Mouse (Mus musculus) kidney, adult 2 months (tissue): ENCODE measurements at regions not wholly inside any gene's neighbourhood (a gene's known extent, or its start where the extent isn't known, plus 50 kb on each side); places are given as distances from the start of the nearest gene placed in this dataset.
"Not testable (repeated sequence)": the region's sequence is repeated elsewhere in the genome, so short reads cannot be mapped to it uniquely, and the experiment has no call there.

Experiments used
- DNase-seq: peaks from one replicate; pipeline ENCODE4 v3.0.0; 2021
- H3K27ac ChIP-seq: fragments of 200-500 bp; 2 replicates; pipeline ENCODE4 v1.5.1; 2012; ENCODE audit warnings: low read depth, low read length, control low read depth, inconsistent platforms; ENCODE audit not compliant: insufficient read depth
- H3K27me3 ChIP-seq: fragments of 200-500 bp; replicated peaks from 2 replicates; pipeline ENCODE4 v1.6.1; 2012; ENCODE audit warnings: mild to moderate bottlenecking, moderate library complexity, low read length, inconsistent platforms; ENCODE audit not compliant: control insufficient read depth, insufficient read depth
- H3K36me3 ChIP-seq: fragments of 200-500 bp; 2 replicates; pipeline ENCODE4 v1.6.1; 2012; ENCODE audit warnings: mild to moderate bottlenecking, moderate library complexity, low read length, inconsistent platforms; ENCODE audit not compliant: control insufficient read depth, insufficient read depth
- H3K4me1 ChIP-seq: fragments of 200-500 bp; 2 replicates; pipeline ENCODE4 v1.6.1; 2011; ENCODE audit warnings: low read length; ENCODE audit not compliant: control insufficient read depth, insufficient read depth
- H3K4me3 ChIP-seq: fragments of 200-500 bp; 2 replicates; pipeline ENCODE4 v1.5.1; 2011; ENCODE audit warnings: mild to moderate bottlenecking, low read depth, low read length, control low read depth; ENCODE audit not compliant: insufficient read depth
- CTCF ChIP-seq: fragments of 200-500 bp; conservative IDR thresholded peaks from 2 replicates; pipeline ENCODE4 v1.5.1; 2011; ENCODE audit warnings: low read depth, mild to moderate bottlenecking, control low read depth, low read length, moderate library complexity, mixed read lengths; ENCODE audit not compliant: insufficient read depth, insufficient read length
- POLR2A ChIP-seq: fragments of 200-500 bp; IDR thresholded peaks from one replicate; pipeline ENCODE4 v1.6.1; 2011; ENCODE audit warnings: low read depth, low read length, control low read depth
- WGBS: fragments of 180-500 bp; shearing (Covaris S2); methylation state at CpG from one replicate; pipeline ENCODE4 v1.1.7; 2018; 5-methylcytosine and 5-hydroxymethylcytosine counted together

DNA sequence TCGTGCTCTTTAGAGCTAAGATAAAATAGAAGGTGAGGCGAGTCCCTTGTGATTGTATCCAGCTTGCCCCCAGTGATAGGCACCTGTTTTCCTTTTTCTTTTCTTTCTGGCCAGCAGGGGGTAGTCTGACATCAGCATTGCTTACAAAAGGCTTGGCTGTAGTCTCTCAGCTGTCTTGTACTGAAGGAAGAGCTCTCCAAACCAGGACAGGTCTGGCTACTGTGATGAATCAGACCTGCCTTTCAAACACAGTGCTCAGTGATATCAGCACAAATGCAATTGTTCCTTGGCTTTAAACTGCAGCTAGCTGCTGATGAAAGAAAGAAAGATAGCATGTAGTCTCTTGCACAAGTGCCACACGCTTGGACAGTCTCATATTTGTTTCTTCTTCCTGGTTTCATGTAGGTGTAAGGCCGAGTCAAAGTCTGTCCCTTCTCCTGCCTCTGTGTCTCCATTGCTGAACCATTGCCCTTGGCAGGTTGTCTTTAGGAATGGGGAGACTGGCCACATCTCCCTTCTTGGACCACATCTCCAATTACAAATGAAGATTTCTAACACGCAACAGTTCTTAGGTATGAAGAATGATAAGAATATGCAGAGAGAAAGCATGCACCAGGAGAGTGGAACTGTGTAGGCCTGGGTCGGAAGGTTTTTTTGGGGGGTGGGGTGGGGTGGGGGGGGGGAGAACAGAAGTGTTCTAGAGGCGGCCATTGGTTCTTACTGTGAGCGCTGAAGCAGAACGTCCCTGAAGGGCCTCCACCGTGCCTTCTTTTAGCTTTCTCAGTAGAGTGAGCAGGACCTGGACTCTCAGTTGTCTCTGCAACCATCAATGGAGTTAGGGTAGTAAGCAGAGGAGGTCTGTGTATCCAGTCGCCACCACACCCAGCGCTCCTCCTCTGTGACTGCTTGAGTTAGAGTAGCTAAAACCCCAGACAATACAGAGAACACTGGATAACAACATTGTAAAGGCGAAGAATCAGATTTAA, 200.9 kb downstream of the Faxc start:
- Histone ChIP-seq H3K4me3 (no peak overlapping the region), H3K4me1 (no peaks in the 10 kb centered on the region), H3K27me3 (no peaks in the 10 kb centered on the region), H3K36me3 (no peaks in the 10 kb centered on the region), H3K27ac (no peak overlapping the region)
- WGBS = 60% methylated on average over 13 of the region's 13 CpGs
- peak; percentile 52 for DNase-seq
- TF ChIP-seq POLR2A = no peak
- peak; percentile 61 for TF ChIP-seq CTCF

DNA sequence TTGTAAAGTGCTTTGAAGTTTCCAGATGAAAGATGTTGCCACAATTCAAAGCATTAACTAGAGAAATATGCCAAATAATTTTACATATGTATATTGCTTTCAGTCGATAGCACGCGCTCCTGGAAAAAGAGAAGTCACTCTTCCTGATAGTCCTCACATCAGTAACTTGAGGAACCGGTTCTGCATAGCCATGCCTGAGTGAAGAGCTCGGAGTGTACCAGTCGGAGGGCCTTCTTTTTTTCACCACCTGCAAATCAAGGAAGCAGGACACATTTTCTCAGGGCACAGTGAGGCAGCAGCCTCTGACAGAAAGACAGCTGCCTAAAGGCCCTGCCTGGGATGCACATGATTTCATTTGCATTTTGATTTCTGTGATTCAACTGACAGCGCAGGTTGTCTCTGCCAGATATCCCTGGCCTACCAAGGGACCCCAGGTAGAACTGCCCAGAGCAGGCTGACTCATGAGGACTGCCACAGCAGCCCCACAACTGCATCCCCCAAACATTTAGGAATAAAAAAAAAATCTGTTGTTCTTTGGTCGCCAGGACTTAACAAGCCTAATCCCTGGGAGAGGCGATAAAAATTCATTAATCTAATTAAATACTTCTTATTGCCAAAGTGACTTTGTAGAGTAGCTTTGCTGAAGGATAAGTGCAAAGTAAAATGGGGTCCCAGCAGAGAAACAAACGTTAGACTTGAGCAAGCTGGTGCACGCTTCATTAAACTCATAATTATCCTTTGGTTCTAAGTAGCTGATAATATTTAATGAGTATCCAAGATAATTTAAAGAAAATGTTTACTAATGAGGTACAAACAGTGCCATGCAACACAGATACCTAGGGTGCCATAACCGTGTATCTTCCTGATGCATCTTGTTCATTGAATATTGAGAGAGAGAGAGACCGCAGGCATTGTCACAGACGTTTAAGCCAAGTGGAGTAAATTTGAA, 202.7 kb downstream of the Faxc start:
- no peaks in the 10 kb centered on the region for H3K4me1 ChIP-seq
- no peak overlapping the region for H3K4me3 ChIP-seq
- no peak overlapping the region for H3K27ac ChIP-seq
- no peaks in the 10 kb centered on the region for H3K27me3 ChIP-seq
- 42% methylated on average over 14 of the region's 14 CpGs for WGBS
- DNase-seq = peak; percentile 8
- H3K36me3 ChIP-seq = no peaks in the 10 kb centered on the region
- TF ChIP-seq POLR2A = no peak
- no peak for TF ChIP-seq CTCF

DNA sequence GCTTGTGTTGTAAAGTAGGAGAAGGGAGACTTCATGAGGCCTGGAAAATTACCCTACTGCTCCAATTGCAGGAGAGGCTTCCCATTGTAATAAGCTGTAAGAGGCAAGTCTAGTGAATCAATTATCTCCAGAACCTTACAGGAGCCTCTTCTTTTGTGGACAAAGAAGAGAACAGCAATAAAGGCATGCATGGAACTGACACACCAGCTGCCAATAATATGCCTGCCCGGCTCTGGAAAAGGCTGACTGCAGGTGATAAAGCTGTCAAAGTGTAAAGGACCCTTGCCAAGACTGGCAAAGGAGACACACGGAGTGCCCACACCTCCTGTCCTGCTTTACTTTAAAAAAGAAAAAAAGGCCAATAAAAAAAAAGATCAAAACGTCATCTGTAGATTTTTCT, 209.0 kb downstream of the Faxc start:
- Histone ChIP-seq H3K36me3 (no peaks in the 10 kb centered on the region), H3K27ac (no peak overlapping the region), H3K4me1 (no peaks in the 10 kb centered on the region), H3K4me3 (no peak overlapping the region), H3K27me3 (no peaks in the 10 kb centered on the region)
- no peak for DNase-seq
- no peak for TF ChIP-seq POLR2A
- no peak for TF ChIP-seq CTCF
- WGBS = 43% methylated on average over 3 of the region's 3 CpGs

DNA sequence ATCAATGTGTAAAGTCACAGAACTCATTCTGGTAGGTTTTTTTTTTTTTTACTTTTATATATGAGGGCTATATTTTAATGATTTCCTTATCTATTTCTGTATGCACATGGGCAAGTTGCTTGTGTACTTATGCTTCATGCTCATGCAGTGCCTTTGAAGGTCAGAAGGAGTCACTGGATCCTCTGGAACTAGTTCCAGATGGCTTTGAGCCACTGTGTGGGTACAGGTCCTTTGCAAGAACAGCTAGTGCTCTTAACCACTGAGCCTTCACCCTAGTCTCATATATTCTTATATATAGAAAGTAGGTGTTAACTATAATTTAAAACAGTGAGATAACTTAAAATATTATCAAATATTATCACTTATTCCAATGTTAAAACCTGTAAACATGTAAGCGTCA, 212.4 kb downstream of the Faxc start:
- no peak overlapping the region for H3K4me3 ChIP-seq
- no peak for DNase-seq
- H3K4me1 ChIP-seq = no peaks in the 10 kb centered on the region
- no peak overlapping the region for H3K27ac ChIP-seq
- H3K27me3 ChIP-seq = no peaks in the 10 kb centered on the region
- no peaks in the 10 kb centered on the region for H3K36me3 ChIP-seq
- 98% methylated on average over 1 of the region's 1 CpGs for WGBS
- TF ChIP-seq CTCF (no peak), POLR2A (no peak)

DNA sequence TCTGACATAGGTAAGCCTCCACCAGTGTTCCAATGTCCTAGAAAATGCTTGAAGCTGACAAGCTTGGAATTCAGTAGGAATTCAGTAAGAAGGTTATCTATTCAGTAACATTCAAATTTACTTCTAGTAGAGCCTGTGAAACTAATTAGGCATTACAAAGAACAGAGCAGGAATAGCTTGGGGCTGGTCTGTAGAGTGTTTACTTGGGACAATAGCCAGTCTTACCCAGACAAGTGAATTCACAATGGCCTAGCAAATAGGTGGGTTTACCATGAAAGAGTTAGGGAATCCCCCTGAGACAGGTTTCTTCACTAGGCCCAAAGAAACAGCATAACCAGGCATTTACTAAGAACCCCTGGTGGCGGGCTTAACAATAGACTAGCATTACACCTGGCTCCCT, 212.5 kb upstream of the Fbxl4 start:
- not testable (repeated sequence) for H3K4me1 ChIP-seq, DNase-seq, H3K27ac ChIP-seq, H3K27me3 ChIP-seq, H3K4me3 ChIP-seq, H3K36me3 ChIP-seq
- WGBS = 83% methylated on average over 1 of the region's 1 CpGs

DNA sequence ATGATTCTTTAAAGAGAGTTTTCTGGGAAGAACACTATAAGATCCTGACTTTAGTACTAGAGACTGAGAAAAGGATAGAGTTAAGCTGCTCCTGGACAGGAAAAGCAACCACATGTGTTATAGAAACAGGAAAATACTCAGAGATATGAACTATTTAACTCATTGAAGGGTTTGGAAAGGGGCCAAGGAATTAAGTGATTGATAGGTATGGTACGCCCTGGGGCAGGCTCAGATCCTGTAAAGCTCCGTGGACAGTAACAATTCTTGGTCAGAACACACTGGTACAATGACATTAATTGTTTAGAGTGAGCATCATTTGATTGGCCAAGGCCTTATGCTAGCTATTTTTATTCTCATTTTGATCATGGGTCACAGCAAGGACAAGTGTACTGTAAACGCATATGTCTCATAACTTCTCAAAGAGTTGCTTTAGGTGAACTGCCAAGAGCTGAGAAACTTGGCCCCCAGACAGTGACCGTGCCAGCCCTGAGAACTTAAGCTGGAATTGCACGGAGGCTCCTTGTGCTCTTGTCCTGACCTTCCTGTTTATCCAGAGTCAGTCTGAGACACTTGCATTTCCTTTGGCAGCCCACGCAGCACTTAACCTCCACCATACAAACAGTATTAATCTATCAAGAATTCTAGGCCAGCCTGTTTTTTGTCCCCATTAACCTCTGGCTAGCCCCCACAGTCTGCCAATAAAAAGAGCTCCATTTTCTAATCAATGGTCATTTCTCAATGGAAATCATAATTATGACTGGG, 210.5 kb upstream of the Fbxl4 start:
- Histone ChIP-seq H3K27me3 (no peaks in the 10 kb centered on the region), H3K36me3 (no peaks in the 10 kb centered on the region), H3K4me1 (no peaks in the 10 kb centered on the region), H3K27ac (no peak overlapping the region), H3K4me3 (no peak overlapping the region)
- peak; percentile 12 for DNase-seq
- 19% methylated on average over 6 of the region's 6 CpGs for WGBS
- TF ChIP-seq POLR2A (no peak), CTCF (no peak)
